8 mouse cellular contexts compared by ENCODE assay signal in the genomic region with DNA sequence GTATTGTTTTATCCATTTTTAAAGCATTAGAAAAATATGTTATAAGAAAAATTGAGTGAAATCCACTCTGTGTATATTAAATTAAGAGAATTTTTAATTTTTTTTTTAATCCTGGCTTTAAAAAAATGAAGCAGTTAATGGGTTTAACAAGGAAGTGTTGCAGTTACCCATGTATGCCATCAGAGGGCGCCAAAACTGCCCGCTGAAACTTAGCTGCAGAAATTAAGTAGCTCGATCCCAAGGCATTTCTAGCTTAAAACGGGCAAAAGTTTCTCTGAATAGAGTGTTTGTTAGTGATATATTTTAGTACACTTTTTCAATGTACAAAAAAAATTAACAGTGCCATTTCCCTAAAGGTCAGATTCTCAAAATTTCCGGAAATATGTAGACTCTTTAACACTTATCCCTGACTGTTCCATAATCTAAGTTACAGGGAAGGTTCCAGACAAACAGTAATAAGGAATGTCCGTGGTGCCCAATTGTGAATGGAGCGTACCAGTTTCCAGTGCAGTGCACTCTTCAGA.
DNase-seq lines count a peak whose midpoint lies in the region; ATAC-seq and TF ChIP-seq lines count a peak whose summit lies in the region.

No protein-coding gene starts in this region.

- ATAC-seq in forebrain, embryonic 12.5 days (ENCODE audit: low FRiP score): no peak
- ATAC-seq in intestine, postnatal 0 days: no peak
- ATAC-seq in liver, embryonic 12.5 days: no peak; the same call in 1 of the 2 replicates
- no peak for ATAC-seq in granulocyte monocyte progenitor cell, adult 5-6 weeks (replicated peaks; ENCODE audit: poor library complexity, severe bottlenecking)

- H3K27ac ChIP-seq in spleen, adult 2 months (ENCODE audit: insufficient read depth, low read length): no peak overlapping the region
- H3K27ac ChIP-seq in forebrain, embryonic 12.5 days: no peak overlapping the region
- no peak overlapping the region for H3K27ac ChIP-seq in intestine, postnatal 0 days (ENCODE audit: low read depth, low read length)
- peak overlapping the region; percentile 53; the same call in 1 of the 2 replicates for H3K27ac ChIP-seq in liver, embryonic 12.5 days

- no peaks in the 10 kb centered on the region for H3K27me3 ChIP-seq in spleen, adult 2 months (ENCODE audit: control insufficient read depth, insufficient read depth, low read length)
- H3K27me3 ChIP-seq in forebrain, embryonic 12.5 days: no peaks in the 10 kb centered on the region
- no peaks in the 10 kb centered on the region for H3K27me3 ChIP-seq in intestine, postnatal 0 days (replicated peaks; ENCODE audit: control insufficient read depth, insufficient read depth, low read length)
- H3K27me3 ChIP-seq in liver, embryonic 12.5 days (replicated peaks): 0 out of 2 replicates have a peak, but pooled peaks cover 7% of the 10 kb centered on the region

- H3K4me3 ChIP-seq in spleen, adult 2 months (ENCODE audit: extremely low read depth, insufficient read depth, insufficient read length): no peak overlapping the region
- no peak overlapping the region for H3K4me3 ChIP-seq in forebrain, embryonic 12.5 days (replicated peaks)
- H3K4me3 ChIP-seq in intestine, postnatal 0 days (ENCODE audit: low read depth, low read length): no peak overlapping the region
- peak overlapping the region; percentile 44 for H3K4me3 ChIP-seq in liver, embryonic 12.5 days

- no peak overlapping the region for H3K9ac ChIP-seq in forebrain, embryonic 12.5 days
- no peak overlapping the region for H3K9ac ChIP-seq in intestine, postnatal 0 days (ENCODE audit: low read depth, low read length)
- peak overlapping the region; percentile 40; the same call in 1 of the 2 replicates for H3K9ac ChIP-seq in liver, embryonic 12.5 days

- no peaks in the 10 kb centered on the region for H3K4me1 ChIP-seq in spleen, adult 2 months (ENCODE audit: control insufficient read depth, insufficient read depth, insufficient read length)
- 0 out of 2 replicates have a peak, but pooled peaks cover 2% of the 10 kb centered on the region for H3K4me1 ChIP-seq in forebrain, embryonic 12.5 days
- no peaks in the 10 kb centered on the region for H3K4me1 ChIP-seq in intestine, postnatal 0 days (replicated peaks; ENCODE audit: control insufficient read depth, insufficient read depth, low read length)
- H3K4me1 ChIP-seq in liver, embryonic 12.5 days: peaks cover 16% of the 10 kb centered on the region

- H3K9me3 ChIP-seq in forebrain, embryonic 12.5 days: no peaks in the 10 kb centered on the region
- H3K9me3 ChIP-seq in intestine, postnatal 0 days (ENCODE audit: control insufficient read depth): no peaks in the 10 kb centered on the region
- no peaks in the 10 kb centered on the region for H3K9me3 ChIP-seq in liver, embryonic 12.5 days (replicated peaks)

- DNase-seq in spleen, adult 2 months (ENCODE audit: low read depth in 1 of 2, low spot score in 2 of 2): peak; percentile 23 to 29
- DNase-seq in spleen, adult 12 weeks (ENCODE audit: low spot score): no peak
- peak; percentile 51 for DNase-seq in adrenal gland, postnatal 25 days
- peak; percentile 82 for DNase-seq in retina, embryonic 14.5 days (ENCODE audit: low spot score)

- peak overlapping the region; percentile 30; the same call in 1 of the 2 replicates for H3K4me2 ChIP-seq in forebrain, embryonic 12.5 days
- peak overlapping the region; percentile 40; the same call in 1 of the 2 replicates for H3K4me2 ChIP-seq in intestine, postnatal 0 days (replicated peaks; ENCODE audit: low read depth)
- H3K4me2 ChIP-seq in liver, embryonic 12.5 days: peak overlapping the region; percentile 66

- no peak for TF ChIP-seq POLR2A in spleen, adult 2 months (IDR thresholded peaks at IDR 0.05; ENCODE audit: low read depth, low read length)

- no peaks in the 10 kb centered on the region for H3K36me3 ChIP-seq in spleen, adult 2 months (ENCODE audit: control insufficient read depth, insufficient read depth, low read length)
- H3K36me3 ChIP-seq in forebrain, embryonic 12.5 days (replicated peaks): no peaks in the 10 kb centered on the region
- no peaks in the 10 kb centered on the region for H3K36me3 ChIP-seq in intestine, postnatal 0 days (ENCODE audit: control insufficient read depth, insufficient read depth)
- H3K36me3 ChIP-seq in liver, embryonic 12.5 days: no peaks in the 10 kb centered on the region

- TF ChIP-seq CTCF in spleen, adult 2 months (IDR thresholded peaks at IDR 0.05; ENCODE audit: extremely low read depth, insufficient read depth, insufficient read length, insufficient replicate concordance): peak; percentile 35; the same call in 1 of the 2 replicates
- peak; percentile 84 for TF ChIP-seq CTCF in intestine, postnatal 0 days (IDR thresholded peaks at IDR 0.05; ENCODE audit: low read depth)

- 25% methylated on average over 7 of the region's 7 CpGs for WGBS in spleen, adult 2 months
- WGBS in forebrain, embryonic 12.5 days: 20% methylated on average over 7 of the region's 7 CpGs
- WGBS in intestine, postnatal 0 days: 17% methylated on average over 7 of the region's 7 CpGs
- WGBS in liver, embryonic 12.5 days (ENCODE audit: insufficient replicate concordance): 13% methylated on average over 7 of the region's 7 CpGs
